Mouse (Mus musculus) natural killer cell, adult 2 months (primary cell): ENCODE data around the gene Iba57.

Experiments used
- DNase-seq, 2 experiments: peaks; one replicate each; pipeline ENCODE4 v3.0.0; 2022; ENCODE audit warnings: low spot score in 2 of 2

The Iba57 gene

DNA sequence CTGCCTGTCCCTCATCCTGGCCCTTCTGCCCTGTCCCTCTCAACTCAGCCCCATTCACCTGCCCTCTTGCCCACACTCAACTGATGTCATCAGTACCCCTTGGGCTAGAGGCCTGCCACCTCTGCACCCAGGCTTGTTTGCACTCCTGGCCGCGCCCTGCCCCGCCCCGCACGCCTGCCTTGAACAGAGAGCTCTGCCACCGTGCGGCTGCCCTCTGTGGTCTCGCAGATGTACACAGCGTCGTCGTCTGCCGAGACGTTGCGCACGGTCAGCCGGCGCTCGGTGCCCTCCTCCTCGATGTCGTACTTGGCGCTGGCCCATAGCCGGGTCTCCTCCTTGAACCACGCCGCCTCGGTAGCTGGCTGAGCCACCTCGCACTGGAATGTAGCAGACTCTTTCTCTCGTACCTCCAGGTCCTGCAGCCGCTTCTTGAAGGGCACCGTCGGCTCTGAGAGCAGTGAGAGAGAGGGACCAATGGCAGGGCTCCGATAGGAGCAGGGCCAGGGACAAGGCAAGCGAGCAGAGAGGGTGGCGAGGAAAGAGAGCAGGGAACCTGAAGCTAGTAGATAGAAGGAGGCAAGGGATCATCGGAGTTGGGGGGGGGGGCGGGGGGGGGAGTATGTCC is 29.1 kb downstream of the Iba57 start:
- no peak for DNase-seq

DNA sequence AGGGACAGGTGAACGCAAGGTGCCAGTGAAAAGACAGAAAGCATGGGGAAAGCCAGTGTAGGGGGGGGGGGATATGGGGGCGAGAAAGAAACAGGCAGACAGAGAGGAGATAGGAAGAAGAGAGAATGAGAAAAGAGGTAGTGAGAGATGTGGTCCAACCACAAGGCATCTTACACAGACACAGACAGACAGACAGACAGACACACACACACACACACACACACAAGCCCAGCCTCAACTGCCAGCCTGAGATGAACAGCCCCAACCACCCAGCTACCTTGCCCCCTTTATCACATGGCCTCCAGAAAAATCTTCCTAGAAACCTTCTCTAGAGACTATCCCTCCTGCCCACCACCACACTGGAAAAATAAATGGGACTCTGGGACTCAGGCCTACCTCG is 31.5 kb downstream of the Iba57 start:
- no peak for DNase-seq

DNA sequence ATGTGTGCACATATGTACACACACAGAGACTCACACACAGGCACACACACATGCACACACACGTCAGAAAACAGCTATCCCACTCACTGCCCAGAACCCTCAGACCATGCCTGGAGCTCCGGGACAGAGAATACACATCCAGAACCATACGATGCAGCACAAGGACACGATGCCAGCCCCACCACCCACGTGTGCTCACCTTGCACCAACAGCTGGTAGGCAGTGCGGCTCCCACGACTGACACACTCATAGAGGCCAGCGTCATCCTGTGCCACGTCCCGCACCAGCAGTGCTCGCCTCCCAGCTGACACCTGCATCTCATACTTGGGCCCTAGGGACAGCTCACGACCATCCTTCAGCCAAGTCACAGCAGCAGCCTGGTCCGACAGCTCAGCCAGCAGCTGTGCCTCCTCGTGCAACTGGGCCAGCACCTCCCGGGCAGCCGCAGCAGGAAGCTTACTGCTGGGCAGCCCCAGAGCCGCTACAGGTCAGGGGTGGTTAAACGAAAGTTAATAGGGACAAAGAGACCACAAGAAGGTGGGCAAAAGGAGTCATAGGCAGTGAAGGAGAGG is 32.1 kb downstream of the Iba57 start:
- no peak for DNase-seq

DNA sequence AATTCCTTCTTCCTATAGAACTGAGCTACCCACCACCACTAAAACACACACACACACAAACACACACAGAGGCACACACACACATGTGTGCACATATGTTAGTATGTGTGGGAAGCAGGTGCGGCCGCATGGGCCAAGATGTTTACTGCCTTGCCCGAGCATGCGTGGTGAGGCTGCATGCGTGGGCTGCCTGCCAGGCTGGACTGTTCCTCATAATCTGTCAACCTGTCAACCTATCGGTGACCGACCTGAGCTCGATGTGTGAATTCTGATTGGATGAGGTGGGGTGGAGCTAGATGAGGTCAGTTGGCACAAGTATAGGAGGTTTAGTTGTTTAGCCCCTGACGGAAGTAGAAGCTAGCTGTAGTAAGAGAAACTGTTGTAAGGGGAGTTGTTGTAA is 32.8 kb downstream of the Iba57 start:
- no peak for DNase-seq

DNA sequence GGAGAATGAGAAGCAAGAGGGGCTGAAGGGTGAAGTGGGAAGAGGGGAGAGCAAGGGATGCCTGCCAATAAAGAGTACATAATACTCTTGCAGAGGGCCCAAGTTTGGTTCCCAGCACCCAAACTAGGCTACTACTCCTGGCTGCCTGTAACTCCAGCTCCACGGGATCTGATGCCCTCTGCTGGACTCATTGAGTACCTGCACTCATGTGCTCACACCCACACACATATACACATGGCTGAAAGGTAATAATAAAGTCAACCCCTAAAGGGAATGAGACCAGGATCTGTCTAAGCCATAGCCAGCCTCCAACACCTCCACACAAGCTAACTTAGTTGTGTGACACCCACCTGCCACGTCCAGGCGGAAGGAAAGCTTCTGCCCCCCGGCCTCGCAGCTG is 57.6 kb downstream of the Iba57 start:
- DNase-seq = no peak
